Comparison of ENCODE assay signal across 11 mouse cellular contexts in genomic region chr12:99902867-99903370, GRCm38 (mm10). TPM values are rescaled to one million over a fixed set of nuclear protein-coding genes. Genes with fewer than 3 reads are reported as not detected.
DNase-seq lines count a peak whose midpoint lies in the region; ATAC-seq and TF ChIP-seq lines count a peak whose summit lies in the region.
"Had no signal": no experiment of that assay in that cellular context is flagged by ENCODE, and none has a peak within 500 bp of the region (broad histone marks: within the 10 kb centered on the region; RNA-seq: fewer than 3 reads in every experiment).

No protein-coding gene starts in this region.

- DNase-seq in forebrain, embryonic 14.5 days (ENCODE audit: low spot score): peak; percentile 10
- DNase-seq in forebrain, embryonic 11.5 days (ENCODE audit: low spot score): no peak
- DNase-seq in kidney, postnatal 0 days (ENCODE audit: low spot score): peak; percentile 19
- DNase-seq in kidney, adult 8-10 months: no peak
- no peak for DNase-seq in testis, postnatal 14 days (ENCODE audit: low spot score)
- DNase-seq in cerebellum, postnatal 10 days: no peak
- no peak for DNase-seq in cerebellum, adult 2 months

- no peaks in the 10 kb centered on the region for H3K4me1 ChIP-seq in forebrain, embryonic 14.5 days (ENCODE audit: control insufficient read depth, insufficient read depth, low read length)
- no peaks in the 10 kb centered on the region for H3K4me1 ChIP-seq in forebrain, embryonic 11.5 days (replicated peaks; ENCODE audit: control insufficient read depth, insufficient read depth, low read length)
- no peaks in the 10 kb centered on the region for H3K4me1 ChIP-seq in kidney, postnatal 0 days (replicated peaks; ENCODE audit: insufficient read depth, low read length)
- H3K4me1 ChIP-seq in testis, adult 2 months (ENCODE audit: control insufficient read depth, insufficient read depth, low read length): no peaks in the 10 kb centered on the region
- no peaks in the 10 kb centered on the region for H3K4me1 ChIP-seq in cerebellum, adult 2 months (ENCODE audit: control insufficient read depth, insufficient read depth, low read length)
- H3K4me1 ChIP-seq: limb, embryonic 13.5 days had no signal

- H3K27me3 ChIP-seq in forebrain, embryonic 14.5 days (replicated peaks; ENCODE audit: control insufficient read depth, insufficient read depth, low read length): no peaks in the 10 kb centered on the region
- H3K27me3 ChIP-seq in forebrain, embryonic 11.5 days (ENCODE audit: control insufficient read depth, insufficient read depth, low read length): no peaks in the 10 kb centered on the region
- H3K27me3 ChIP-seq in kidney, postnatal 0 days (ENCODE audit: insufficient read depth, low read length): no peaks in the 10 kb centered on the region
- no peaks in the 10 kb centered on the region for H3K27me3 ChIP-seq in testis, adult 2 months (ENCODE audit: control insufficient read depth, insufficient read depth, low read length)
- no peaks in the 10 kb centered on the region for H3K27me3 ChIP-seq in cerebellum, adult 2 months (ENCODE audit: control insufficient read depth, insufficient read depth, low read length)
- H3K27me3 ChIP-seq: limb, embryonic 13.5 days; megakaryocyte, embryonic 14.5 days had no signal

- 57% methylated on average over 4 of the region's 4 CpGs for WGBS in forebrain, embryonic 14.5 days
- WGBS in forebrain, embryonic 11.5 days: 65% methylated on average over 4 of the region's 4 CpGs
- 69% methylated on average over 4 of the region's 4 CpGs for WGBS in kidney, postnatal 0 days
- 75% methylated on average over 4 of the region's 4 CpGs for WGBS in cerebellum, adult 2 months

- H3K9ac ChIP-seq in forebrain, embryonic 14.5 days (ENCODE audit: low read length): 0 out of 2 replicates have a peak overlapping the region, but pooled peaks have one; percentile 13
- no peak overlapping the region for H3K9ac ChIP-seq in forebrain, embryonic 11.5 days (ENCODE audit: low read length)
- no peak overlapping the region for H3K9ac ChIP-seq in kidney, postnatal 0 days (ENCODE audit: low read depth, low read length)
- H3K9ac ChIP-seq: limb, embryonic 13.5 days had no signal

- H3K9me3 ChIP-seq in forebrain, embryonic 14.5 days (replicated peaks; ENCODE audit: control insufficient read depth, low read length): no peaks in the 10 kb centered on the region
- no peaks in the 10 kb centered on the region for H3K9me3 ChIP-seq in forebrain, embryonic 11.5 days (ENCODE audit: control insufficient read depth, low read length)
- no peaks in the 10 kb centered on the region for H3K9me3 ChIP-seq in kidney, postnatal 0 days (replicated peaks; ENCODE audit: low read length)
- H3K9me3 ChIP-seq: limb, embryonic 13.5 days; megakaryocyte, embryonic 14.5 days had no signal

- peaks cover 73% of the 10 kb centered on the region for H3K36me3 ChIP-seq in forebrain, embryonic 14.5 days (ENCODE audit: control insufficient read depth, insufficient read depth, low read length)
- H3K36me3 ChIP-seq in forebrain, embryonic 11.5 days (ENCODE audit: control insufficient read depth, insufficient read depth, low read length): no peaks in the 10 kb centered on the region; the same call in 1 of the 2 replicates
- H3K36me3 ChIP-seq in kidney, postnatal 0 days (ENCODE audit: insufficient read depth, low read length): peaks cover 26% of the 10 kb centered on the region
- no peaks in the 10 kb centered on the region; the same call in none of the 2 replicates for H3K36me3 ChIP-seq in testis, adult 2 months (ENCODE audit: control insufficient read depth, insufficient read depth, low read length)

- TF ChIP-seq POLR2A in testis, adult 2 months (IDR thresholded peaks at IDR 0.05; ENCODE audit: control insufficient read depth, low read depth, low read length): no peak
- no peak for TF ChIP-seq POLR2A in cerebellum, adult 2 months (IDR thresholded peaks at IDR 0.05; ENCODE audit: borderline replicate concordance, insufficient read depth, low read length)

- H3K4me3 ChIP-seq in forebrain, embryonic 14.5 days (ENCODE audit: low read depth, low read length): no peak overlapping the region
- H3K4me3 ChIP-seq in forebrain, embryonic 11.5 days (ENCODE audit: low read depth, low read length): no peak overlapping the region
- no peak overlapping the region for H3K4me3 ChIP-seq in kidney, postnatal 0 days (replicated peaks; ENCODE audit: low read depth, low read length)
- no peak overlapping the region for H3K4me3 ChIP-seq in testis, adult 2 months (ENCODE audit: control insufficient read depth, low read depth, low read length)
- no peak overlapping the region for H3K4me3 ChIP-seq in cerebellum, adult 2 months (replicated peaks; ENCODE audit: insufficient read depth, low read depth, low read length)
- H3K4me3 ChIP-seq: limb, embryonic 13.5 days; megakaryocyte, embryonic 14.5 days had no signal

- 0 out of 2 replicates have a peak overlapping the region, but pooled peaks have one; percentile 18 for H3K27ac ChIP-seq in forebrain, embryonic 14.5 days (ENCODE audit: low read depth, low read length)
- H3K27ac ChIP-seq in forebrain, embryonic 11.5 days (ENCODE audit: low read depth, low read length): no peak overlapping the region
- H3K27ac ChIP-seq in kidney, postnatal 0 days: peak overlapping the region; percentile 78
- H3K27ac ChIP-seq in testis, adult 2 months (ENCODE audit: control insufficient read depth, insufficient read depth, low read depth, low read length): peak overlapping the region; percentile 16
- H3K27ac ChIP-seq in cerebellum, adult 2 months (ENCODE audit: insufficient read depth, low read length): no peak overlapping the region
- H3K27ac ChIP-seq: limb, embryonic 13.5 days had no signal

- no peak overlapping the region for H3K4me2 ChIP-seq in forebrain, embryonic 14.5 days (ENCODE audit: low read length)
- no peak overlapping the region for H3K4me2 ChIP-seq in forebrain, embryonic 11.5 days (ENCODE audit: low read depth, low read length, severe bottlenecking)
- no peak overlapping the region for H3K4me2 ChIP-seq in kidney, postnatal 0 days (ENCODE audit: low read length)
- H3K4me2 ChIP-seq: limb, embryonic 13.5 days had no signal

- no peak for TF ChIP-seq CTCF in kidney, postnatal 0 days (IDR thresholded peaks at IDR 0.05; ENCODE audit: low read depth)
- no peak for TF ChIP-seq CTCF in testis, adult 2 months (IDR thresholded peaks at IDR 0.05; ENCODE audit: control insufficient read depth, insufficient read depth, insufficient replicate concordance, low read depth, low read length)
- no peak for TF ChIP-seq CTCF in cerebellum, adult 2 months (IDR thresholded peaks at IDR 0.05; ENCODE audit: borderline replicate concordance, insufficient read depth, low read depth, low read length)

- ATAC-seq in forebrain, embryonic 14.5 days: peak; percentile 29; the same call in 1 of the 2 replicates
- ATAC-seq in forebrain, embryonic 11.5 days (replicated peaks; ENCODE audit: low FRiP score): no peak
- ATAC-seq in kidney, postnatal 0 days (replicated peaks; ENCODE audit: low FRiP score, low read depth): no peak
- ATAC-seq: intestine, postnatal 0 days had no signal

RNA-seq across cellular contexts. Expression of gene Tdp1, which starts 18.6 kb away (rescaled TPM):
- 78.8 and 80.6 TPM in 2 replicates for polyA plus RNA-seq in forebrain, embryonic 14.5 days (2014; fragmentation: Nextera tagmentation; extraction: Ambion mirVana)
- 95.1 and 96.5 TPM in 2 replicates for polyA plus RNA-seq in forebrain, embryonic 11.5 days (2014; fragmentation: Nextera tagmentation; extraction: Ambion mirVana)
- 31.3 and 37.9 TPM in 2 replicates for polyA plus RNA-seq in kidney, postnatal 0 days (2015; fragmentation: Nextera tagmentation; extraction: Ambion mirVana)
- polyA plus RNA-seq in testis, adult 2 months (2012; rRNA removed): 95.7 and 109 TPM in 2 replicates
- polyA plus RNA-seq in cerebellum, adult 2 months (2012; rRNA removed): 20.7 and 23.0 TPM in 2 replicates

RNA-seq across cellular contexts. Expression of gene Efcab11, which starts 18.7 kb away (rescaled TPM):
- polyA plus RNA-seq in forebrain, embryonic 14.5 days (2014; fragmentation: Nextera tagmentation; extraction: Ambion mirVana): 8.4 and 12.5 TPM in 2 replicates
- 25.9 and 26.6 TPM in 2 replicates for polyA plus RNA-seq in forebrain, embryonic 11.5 days (2014; fragmentation: Nextera tagmentation; extraction: Ambion mirVana)
- polyA plus RNA-seq in kidney, postnatal 0 days (2015; fragmentation: Nextera tagmentation; extraction: Ambion mirVana): 6.8 and 8.3 TPM in 2 replicates
- polyA plus RNA-seq in testis, adult 2 months (2012; rRNA removed): 6.3 and 7.1 TPM in 2 replicates
- polyA plus RNA-seq in cerebellum, adult 2 months (2012; rRNA removed): 0.65 and 0.84 TPM in 2 replicates

Comparison
In these comparisons a context has a peak if more than half of its experiments do, and no peak if none do; other contexts are left out.
1. DNase-seq: peak in forebrain, embryonic 14.5 days (single experiment) and kidney, postnatal 0 days (single experiment); none in forebrain, embryonic 11.5 days (single experiment), kidney, adult 8-10 months (0 of 2), testis, postnatal 14 days (single experiment), cerebellum, postnatal 10 days (0 of 2) and cerebellum, adult 2 months (0 of 2).
2. H3K27ac ChIP-seq: peak in forebrain, embryonic 14.5 days (single experiment), kidney, postnatal 0 days (single experiment) and testis, adult 2 months (single experiment); none in forebrain, embryonic 11.5 days (single experiment) and cerebellum, adult 2 months (single experiment).